ENCODE assay signal across 7 mouse cellular contexts in the genomic region with DNA sequence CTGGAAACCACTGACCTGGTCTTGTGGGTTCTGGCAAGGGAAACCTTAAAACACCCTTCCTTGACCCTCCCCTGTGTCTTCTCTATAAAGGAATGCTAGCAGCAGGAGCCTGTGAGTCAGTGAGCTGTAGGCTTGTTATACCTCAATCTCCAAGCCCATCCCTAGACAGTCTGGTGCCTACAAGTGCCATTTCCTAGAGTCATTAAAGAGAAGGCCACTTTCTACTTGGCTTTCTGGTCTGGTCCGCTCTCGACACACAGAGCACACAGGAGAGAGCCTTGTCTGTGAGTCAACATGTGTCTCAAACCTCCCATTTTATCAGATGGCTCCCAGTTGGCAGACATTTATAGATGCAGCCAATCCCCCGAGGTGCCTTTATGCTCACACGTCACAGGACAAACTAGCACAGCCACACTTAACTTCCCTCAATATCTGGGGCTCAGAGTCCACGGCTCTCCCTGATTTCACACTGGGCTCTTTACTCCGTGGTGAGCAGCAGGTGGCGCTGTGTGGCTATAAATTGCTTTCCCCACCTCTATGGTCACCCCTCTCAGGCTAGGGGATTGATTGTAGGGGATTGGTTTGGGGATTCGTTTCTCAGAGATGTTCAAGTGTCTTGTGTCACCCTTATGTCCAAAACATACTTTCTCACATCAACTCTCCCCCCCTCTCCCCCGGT. TPM values are rescaled to one million over a fixed set of nuclear protein-coding genes. Genes with fewer than 3 reads are reported as not detected.
DNase-seq lines count a peak whose midpoint lies in the region; ATAC-seq and TF ChIP-seq lines count a peak whose summit lies in the region.

No protein-coding gene starts in this region.

- DNase-seq in ZHBTc4 (ENCODE audit: low read depth, low spot score) = peak; percentile 74
- peak; percentile 80 for DNase-seq in embryonic facial prominence, embryonic 11.5 days (ENCODE audit: low spot score)
- peak; percentile 53 to 87 for DNase-seq in layer of hippocampus, postnatal 25 days (ENCODE audit: extremely low spot score in 1 of 2, low spot score in 1 of 2)
- DNase-seq in right cerebral cortex, postnatal 36 days (ENCODE audit: low spot score in 2 of 2) = peak; percentile 12 to 16

- H3K4me2 ChIP-seq in embryonic facial prominence, embryonic 11.5 days (ENCODE audit: low read depth, low read length) = no peak overlapping the region
- no peak overlapping the region for H3K4me2 ChIP-seq in hindbrain, embryonic 12.5 days (replicated peaks)

- no peak overlapping the region for H3K4me3 ChIP-seq in ES-Bruce4 (ENCODE audit: low read depth, low read length)
- H3K4me3 ChIP-seq in embryonic facial prominence, embryonic 11.5 days (ENCODE audit: low read depth, low read length) = no peak overlapping the region
- H3K4me3 ChIP-seq in hindbrain, embryonic 12.5 days = no peak overlapping the region

- no peaks in the 10 kb centered on the region for H3K9me3 ChIP-seq in ES-Bruce4 (replicated peaks; ENCODE audit: control insufficient read depth, insufficient read depth, low read length, poor library complexity, severe bottlenecking)
- no peaks in the 10 kb centered on the region for H3K9me3 ChIP-seq in embryonic facial prominence, embryonic 11.5 days (replicated peaks; ENCODE audit: control insufficient read depth, low read length)
- H3K9me3 ChIP-seq in hindbrain, embryonic 12.5 days (replicated peaks) = no peaks in the 10 kb centered on the region

- 29% methylated on average over 9 of the region's 9 CpGs for whole genome bisulfite sequencing in embryonic facial prominence, embryonic 11.5 days
- WGBS in hindbrain, embryonic 12.5 days = 24% methylated on average over 9 of the region's 9 CpGs

- peaks cover 11% of the 10 kb centered on the region for H3K4me1 ChIP-seq in ES-Bruce4 (ENCODE audit: control insufficient read depth, insufficient read depth, low read length)
- H3K4me1 ChIP-seq in embryonic facial prominence, embryonic 11.5 days (ENCODE audit: control insufficient read depth, insufficient read depth, low read length) = no peaks in the 10 kb centered on the region; the same call in 1 of the 2 replicates
- H3K4me1 ChIP-seq in hindbrain, embryonic 12.5 days = peaks cover 3% of the 10 kb centered on the region; the same call in 1 of the 2 replicates

- TF ChIP-seq CTCF in ES-Bruce4 (IDR thresholded peaks at IDR 0.05; ENCODE audit: low read depth, low read length) = peak; percentile 79

- ATAC-seq in embryonic facial prominence, embryonic 11.5 days (replicated peaks; ENCODE audit: insufficient number of reproducible peaks, low FRiP score, low TSS enrichment, low read depth) = no peak
- ATAC-seq in hindbrain, embryonic 12.5 days (ENCODE audit: low FRiP score) = peak; percentile 26; the same call in 1 of the 2 replicates
- ATAC-seq in megakaryocyte progenitor cell, adult 5-6 weeks (replicated peaks; ENCODE audit: poor library complexity) = peak; percentile 93

- no peak overlapping the region for H3K27ac ChIP-seq in ES-Bruce4 (ENCODE audit: insufficient read depth, low read length)
- H3K27ac ChIP-seq in embryonic facial prominence, embryonic 11.5 days (replicated peaks; ENCODE audit: low read depth, low read length) = no peak overlapping the region
- H3K27ac ChIP-seq in hindbrain, embryonic 12.5 days = no peak overlapping the region

- no peaks in the 10 kb centered on the region for H3K27me3 ChIP-seq in ES-Bruce4 (ENCODE audit: control insufficient read depth, insufficient read depth, low read length, poor library complexity, severe bottlenecking)
- no peaks in the 10 kb centered on the region; the same call in 1 of the 2 replicates for H3K27me3 ChIP-seq in embryonic facial prominence, embryonic 11.5 days (ENCODE audit: control insufficient read depth, insufficient read depth, low read length)
- H3K27me3 ChIP-seq in hindbrain, embryonic 12.5 days = peaks cover 19% of the 10 kb centered on the region

- no peaks in the 10 kb centered on the region for H3K36me3 ChIP-seq in ES-Bruce4 (ENCODE audit: control insufficient read depth, insufficient read depth, low read length, poor library complexity, severe bottlenecking)
- no peaks in the 10 kb centered on the region for H3K36me3 ChIP-seq in embryonic facial prominence, embryonic 11.5 days (replicated peaks; ENCODE audit: control insufficient read depth, insufficient read depth, low read depth, low read length)
- H3K36me3 ChIP-seq in hindbrain, embryonic 12.5 days = no peaks in the 10 kb centered on the region

- no peak for TF ChIP-seq EP300 in ES-Bruce4 (IDR thresholded peaks at IDR 0.05; ENCODE audit: insufficient read depth, low read depth, low read length)

- H3K9ac ChIP-seq in ES-Bruce4 (ENCODE audit: low read depth, poor library complexity, severe bottlenecking) = no peak overlapping the region
- no peak overlapping the region for H3K9ac ChIP-seq in embryonic facial prominence, embryonic 11.5 days (replicated peaks; ENCODE audit: low read length)
- H3K9ac ChIP-seq in hindbrain, embryonic 12.5 days = no peak overlapping the region

- no peak for TF ChIP-seq POLR2A in ES-Bruce4 (IDR thresholded peaks at IDR 0.05; ENCODE audit: insufficient read depth, low read length)

RNA-seq across cellular contexts. Expression of a gene that starts 34.2 kb away (rescaled TPM):
- polyA plus RNA-seq in ES-Bruce4 (2011; ENCODE audit: insufficient read depth, insufficient read length, low read depth, missing spikeins) = 75.9 and 80.6 TPM in 2 replicates
- polyA plus RNA-seq in embryonic facial prominence, embryonic 11.5 days (2014; fragmentation: Nextera tagmentation; extraction: Ambion mirVana) = 120 and 126 TPM in 2 replicates
- polyA plus RNA-seq in hindbrain, embryonic 12.5 days (2016; fragmentation: Nextera tagmentation; extraction: Ambion mirVana) = 89.1 and 97.1 TPM in 2 replicates
- total RNA-seq in layer of hippocampus, postnatal 25 days (2021) = 10 to 100 TPM; 25.5 to 28.5 TPM
- total RNA-seq in megakaryocyte progenitor cell, adult 5-6 weeks (2015) = 115 and 127 TPM in 2 replicates
- 162 and 163 TPM in 2 replicates for total RNA-seq in megakaryocyte progenitor cell, adult 5-6 weeks (2017)

RNA-seq across cellular contexts. Expression of a gene that starts 49.4 kb away (rescaled TPM):
- polyA plus RNA-seq in ES-Bruce4 (2011; ENCODE audit: insufficient read depth, insufficient read length, low read depth, missing spikeins) = 14.7 and 16.5 TPM in 2 replicates
- 25.9 and 28.5 TPM in 2 replicates for polyA plus RNA-seq in embryonic facial prominence, embryonic 11.5 days (2014; fragmentation: Nextera tagmentation; extraction: Ambion mirVana)
- 23.5 and 24.6 TPM in 2 replicates for polyA plus RNA-seq in hindbrain, embryonic 12.5 days (2016; fragmentation: Nextera tagmentation; extraction: Ambion mirVana)
- total RNA-seq in layer of hippocampus, postnatal 25 days (2021) = 10 to 100 TPM; 17.4 to 18.4 TPM
- total RNA-seq in megakaryocyte progenitor cell, adult 5-6 weeks (2015) = 8.5 and 14.5 TPM in 2 replicates
- total RNA-seq in megakaryocyte progenitor cell, adult 5-6 weeks (2017) = 27.3 and 38.0 TPM in 2 replicates

Comparison
In these comparisons a context has a peak if more than half of its experiments do, and no peak if none do; other contexts are left out.
1. DNase-seq: peak in every context shown above with its lines; median percentile 80 in embryonic facial prominence, embryonic 11.5 days; 74 in ZHBTc4; 70 in layer of hippocampus, postnatal 25 days; 14 in right cerebral cortex, postnatal 36 days.